ENCODE assay signal across 8 mouse cellular contexts in the genomic region with DNA sequence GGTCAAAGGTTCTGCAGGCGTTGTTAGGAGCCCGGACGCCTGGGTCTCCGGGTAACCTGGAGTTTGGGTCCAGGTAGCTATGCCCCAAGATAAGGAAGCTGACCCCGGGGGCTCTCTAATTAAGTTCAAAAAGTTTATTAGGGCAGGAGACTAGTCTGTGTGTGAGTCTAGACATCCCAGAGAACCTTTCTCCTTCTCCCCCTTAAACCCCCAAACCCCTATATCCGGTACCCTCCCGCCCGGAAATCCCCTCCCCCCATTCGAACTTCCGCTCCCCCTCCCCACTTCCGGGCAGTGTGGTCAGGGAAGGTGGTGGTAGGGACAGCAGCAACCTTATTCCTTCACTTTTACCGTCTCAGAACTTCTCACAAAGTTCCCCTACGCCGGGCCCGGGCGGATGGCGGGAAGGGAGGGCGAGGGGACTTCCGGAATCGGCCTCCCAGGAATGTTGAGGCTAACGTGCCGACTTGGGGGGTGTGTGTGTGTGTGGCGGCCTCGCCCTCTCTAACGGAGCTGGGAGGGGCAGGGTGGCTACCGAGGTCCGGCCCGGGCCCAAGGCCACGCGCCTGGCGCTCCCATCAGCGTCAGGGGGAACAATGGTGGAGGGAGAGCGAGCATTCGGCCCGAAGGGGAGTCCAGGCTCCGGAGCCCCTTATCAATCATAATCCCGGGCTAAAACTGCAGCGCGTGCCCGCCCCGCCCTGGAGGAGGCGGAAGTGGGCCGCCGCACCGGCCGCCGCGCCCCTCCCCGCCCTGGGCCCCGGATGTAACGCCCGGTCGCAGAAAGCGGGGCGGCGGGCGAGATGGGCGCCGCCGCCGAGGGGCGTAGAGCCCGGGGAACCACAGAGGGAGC. TPM values are rescaled to one million over a fixed set of nuclear protein-coding genes. Genes with fewer than 3 reads are reported as not detected.
DNase-seq lines count a peak whose midpoint lies in the region; ATAC-seq lines count a peak whose summit lies in the region.

No protein-coding gene starts in this region.

- no peaks in the 10 kb centered on the region for H3K27me3 ChIP-seq in forebrain, embryonic 16.5 days (replicated peaks; ENCODE audit: control insufficient read depth, insufficient read depth, low read length)
- 0 out of 2 replicates have a peak, but pooled peaks cover 4% of the 10 kb centered on the region for H3K27me3 ChIP-seq in hindbrain, embryonic 13.5 days
- no peaks in the 10 kb centered on the region for H3K27me3 ChIP-seq in limb, embryonic 15.5 days
- no peaks in the 10 kb centered on the region for H3K27me3 ChIP-seq in midbrain, embryonic 14.5 days (ENCODE audit: control insufficient read depth, insufficient read depth, low read length)

- H3K9ac ChIP-seq in forebrain, embryonic 16.5 days (replicated peaks; ENCODE audit: low read depth, low read length) = peak overlapping the region; percentile 96
- H3K9ac ChIP-seq in hindbrain, embryonic 13.5 days = peak overlapping the region; percentile 99
- H3K9ac ChIP-seq in limb, embryonic 15.5 days = peak overlapping the region; percentile 98
- peak overlapping the region; percentile 97 for H3K9ac ChIP-seq in midbrain, embryonic 14.5 days (replicated peaks; ENCODE audit: low read length)

- peak overlapping the region; percentile 95 for H3K27ac ChIP-seq in forebrain, embryonic 16.5 days (ENCODE audit: low read length)
- peak overlapping the region; percentile 99 for H3K27ac ChIP-seq in hindbrain, embryonic 13.5 days
- H3K27ac ChIP-seq in limb, embryonic 15.5 days = peak overlapping the region; percentile 99
- peak overlapping the region; percentile 96 for H3K27ac ChIP-seq in midbrain, embryonic 14.5 days (replicated peaks; ENCODE audit: low read depth, low read length)

- ATAC-seq in forebrain, embryonic 16.5 days = peak; percentile 66
- peak; percentile 60 for ATAC-seq in hindbrain, embryonic 13.5 days (ENCODE audit: low FRiP score)
- no peak for ATAC-seq in limb, embryonic 15.5 days (ENCODE audit: insufficient number of reproducible peaks, low FRiP score, low TSS enrichment, low read depth)
- peak; percentile 63 for ATAC-seq in midbrain, embryonic 14.5 days (ENCODE audit: low FRiP score, low TSS enrichment)

- WGBS in forebrain, embryonic 16.5 days = under 1% methylated on average over 48 of the region's 63 CpGs
- under 1% methylated on average over 50 of the region's 63 CpGs for WGBS in hindbrain, embryonic 13.5 days
- WGBS in limb, embryonic 15.5 days = under 1% methylated on average over 61 of the region's 63 CpGs
- WGBS in midbrain, embryonic 14.5 days = 2% methylated on average over 58 of the region's 63 CpGs

- H3K4me3 ChIP-seq in forebrain, embryonic 16.5 days (replicated peaks; ENCODE audit: low read length) = peak overlapping the region; percentile 100
- H3K4me3 ChIP-seq in hindbrain, embryonic 13.5 days = peak overlapping the region; percentile 100
- peak overlapping the region; percentile 100 for H3K4me3 ChIP-seq in limb, embryonic 15.5 days
- peak overlapping the region; percentile 99 for H3K4me3 ChIP-seq in midbrain, embryonic 14.5 days (replicated peaks; ENCODE audit: low read depth, low read length)

- peak overlapping the region; percentile 98 for H3K4me2 ChIP-seq in forebrain, embryonic 16.5 days (ENCODE audit: low read length)
- H3K4me2 ChIP-seq in hindbrain, embryonic 13.5 days = peak overlapping the region; percentile 89
- H3K4me2 ChIP-seq in limb, embryonic 15.5 days = peak overlapping the region; percentile 89
- peak overlapping the region; percentile 86 for H3K4me2 ChIP-seq in midbrain, embryonic 14.5 days (ENCODE audit: low read length)

- H3K36me3 ChIP-seq in forebrain, embryonic 16.5 days (ENCODE audit: control insufficient read depth, insufficient read depth) = peaks cover 23% of the 10 kb centered on the region
- H3K36me3 ChIP-seq in hindbrain, embryonic 13.5 days = peaks cover 39% of the 10 kb centered on the region
- peaks cover 40% of the 10 kb centered on the region for H3K36me3 ChIP-seq in limb, embryonic 15.5 days
- peaks cover 43% of the 10 kb centered on the region for H3K36me3 ChIP-seq in midbrain, embryonic 14.5 days (ENCODE audit: control insufficient read depth, insufficient read depth, low read length)

- H3K9me3 ChIP-seq in forebrain, embryonic 16.5 days (ENCODE audit: control insufficient read depth, low read length) = no peaks in the 10 kb centered on the region
- no peaks in the 10 kb centered on the region for H3K9me3 ChIP-seq in hindbrain, embryonic 13.5 days
- H3K9me3 ChIP-seq in limb, embryonic 15.5 days = no peaks in the 10 kb centered on the region
- no peaks in the 10 kb centered on the region for H3K9me3 ChIP-seq in midbrain, embryonic 14.5 days (ENCODE audit: control insufficient read depth, low read length)

- peak; percentile 3 to 7 for DNase-seq in layer of hippocampus, adult 8-10 months (ENCODE audit: low spot score in 2 of 2)
- DNase-seq in layer of hippocampus, adult 9-10 months (ENCODE audit: low spot score) = no peak
- peak; percentile 68 for DNase-seq in cerebellum, adult 11-12 months
- peak; percentile 82 for DNase-seq in midbrain, embryonic 14.5 days
- peak; percentile 78 to 90 for DNase-seq in spleen, postnatal 4 days (ENCODE audit: low spot score in 2 of 2)

- peaks cover 40% of the 10 kb centered on the region for H3K4me1 ChIP-seq in forebrain, embryonic 16.5 days (replicated peaks; ENCODE audit: control insufficient read depth, insufficient read depth, low read length)
- H3K4me1 ChIP-seq in hindbrain, embryonic 13.5 days (replicated peaks) = peaks cover 65% of the 10 kb centered on the region
- peaks cover 77% of the 10 kb centered on the region for H3K4me1 ChIP-seq in limb, embryonic 15.5 days
- H3K4me1 ChIP-seq in midbrain, embryonic 14.5 days (ENCODE audit: control insufficient read depth, insufficient read depth, low read length) = peaks cover 35% of the 10 kb centered on the region

RNA-seq across cellular contexts. Expression of a gene that starts 0.9 kb away (rescaled TPM):
- 100 to 1,000 TPM; 268 to 335 (median 298) TPM for total RNA-seq in layer of hippocampus, adult 8-10 months (2022)
- polyA plus RNA-seq in forebrain, embryonic 16.5 days (2015; fragmentation: Nextera tagmentation; extraction: Ambion mirVana) = 642 and 656 TPM in 2 replicates
- polyA plus RNA-seq in hindbrain, embryonic 13.5 days (2015; fragmentation: Nextera tagmentation; extraction: Ambion mirVana) = 851 and 865 TPM in 2 replicates
- polyA plus RNA-seq in limb, embryonic 15.5 days (2015; fragmentation: Nextera tagmentation; extraction: Ambion mirVana) = 1,605 and 1,679 TPM in 2 replicates
- 661 and 672 TPM in 2 replicates for polyA plus RNA-seq in midbrain, embryonic 14.5 days (2014; fragmentation: Nextera tagmentation; extraction: Ambion mirVana)

RNA-seq across cellular contexts. Expression of a gene that starts 3.4 kb away (rescaled TPM):
- total RNA-seq in layer of hippocampus, adult 8-10 months (2022) = 10 to 100 TPM in 3 of 4 experiments, 1 to 10 TPM in 1; 10.0 to 14.5 (median 11.2) TPM
- 6.5 and 8.2 TPM in 2 replicates for polyA plus RNA-seq in forebrain, embryonic 16.5 days (2015; fragmentation: Nextera tagmentation; extraction: Ambion mirVana)
- 7.1 and 9.2 TPM in 2 replicates for polyA plus RNA-seq in hindbrain, embryonic 13.5 days (2015; fragmentation: Nextera tagmentation; extraction: Ambion mirVana)
- 71.5 and 252 TPM in 2 replicates for polyA plus RNA-seq in limb, embryonic 15.5 days (2015; fragmentation: Nextera tagmentation; extraction: Ambion mirVana)
- polyA plus RNA-seq in midbrain, embryonic 14.5 days (2014; fragmentation: Nextera tagmentation; extraction: Ambion mirVana) = 8.5 and 8.7 TPM in 2 replicates

RNA-seq across cellular contexts. Expression of a gene that starts 6.3 kb away (rescaled TPM):
- 100 to 1,000 TPM; 118 to 129 (median 122) TPM for total RNA-seq in layer of hippocampus, adult 8-10 months (2022)
- polyA plus RNA-seq in forebrain, embryonic 16.5 days (2015; fragmentation: Nextera tagmentation; extraction: Ambion mirVana) = 159 and 174 TPM in 2 replicates
- 159 and 173 TPM in 2 replicates for polyA plus RNA-seq in hindbrain, embryonic 13.5 days (2015; fragmentation: Nextera tagmentation; extraction: Ambion mirVana)
- polyA plus RNA-seq in limb, embryonic 15.5 days (2015; fragmentation: Nextera tagmentation; extraction: Ambion mirVana) = 165 and 188 TPM in 2 replicates
- 158 and 171 TPM in 2 replicates for polyA plus RNA-seq in midbrain, embryonic 14.5 days (2014; fragmentation: Nextera tagmentation; extraction: Ambion mirVana)

RNA-seq across cellular contexts. Expression of a gene that starts 6.5 kb away (rescaled TPM):
- total RNA-seq in layer of hippocampus, adult 8-10 months (2022) = 100 to 1,000 TPM in 1 of 4 experiments, 10 to 100 TPM in 3; 84.8 to 102 (median 92.8) TPM
- 133 and 135 TPM in 2 replicates for polyA plus RNA-seq in forebrain, embryonic 16.5 days (2015; fragmentation: Nextera tagmentation; extraction: Ambion mirVana)
- polyA plus RNA-seq in hindbrain, embryonic 13.5 days (2015; fragmentation: Nextera tagmentation; extraction: Ambion mirVana) = 109 TPM in 2 replicates
- 124 TPM in 2 replicates for polyA plus RNA-seq in limb, embryonic 15.5 days (2015; fragmentation: Nextera tagmentation; extraction: Ambion mirVana)
- 95.9 and 104 TPM in 2 replicates for polyA plus RNA-seq in midbrain, embryonic 14.5 days (2014; fragmentation: Nextera tagmentation; extraction: Ambion mirVana)

RNA-seq across cellular contexts. Expression of a gene that starts 14.6 kb away (rescaled TPM):
- total RNA-seq in layer of hippocampus, adult 8-10 months (2022) = under 1 TPM in 1 of 4 experiments, not detected in 3; 0.21 TPM
- polyA plus RNA-seq in forebrain, embryonic 16.5 days (2015; fragmentation: Nextera tagmentation; extraction: Ambion mirVana) = 0.15 and 0.17 TPM in 2 replicates
- 0.16 and 0.21 TPM in 2 replicates for polyA plus RNA-seq in hindbrain, embryonic 13.5 days (2015; fragmentation: Nextera tagmentation; extraction: Ambion mirVana)
- 0.26 and 0.29 TPM in 2 replicates for polyA plus RNA-seq in limb, embryonic 15.5 days (2015; fragmentation: Nextera tagmentation; extraction: Ambion mirVana)
- polyA plus RNA-seq in midbrain, embryonic 14.5 days (2014; fragmentation: Nextera tagmentation; extraction: Ambion mirVana) = 0.37 and 0.38 TPM in 2 replicates
